Mouse (Mus musculus) liver, postnatal 0 days (tissue): ENCODE measurements around the gene U90926. TPM values are rescaled to one million over a fixed set of nuclear protein-coding genes. Genes with fewer than 3 reads are reported as not detected.

Source experiments
- ATAC-seq: fragments of 200-750 bp; cut with Nextera tagmentation; 2 replicates; pipeline ENCODE4 v1.8.0; 2017; ENCODE audit warnings: mild to moderate bottlenecking, moderate library complexity
- DNase-seq: peaks from one replicate; pipeline ENCODE4 v3.0.0-alpha.2; 2016
- H3K27ac ChIP-seq: fragments of 300-500 bp; sonication (generic); 2 replicates; pipeline ENCODE4 v1.5.1; 2014; ENCODE audit warnings: antibody characterized with exemption, moderate library complexity, mild to moderate bottlenecking, low read depth
- H3K27me3 ChIP-seq: fragments of 300-500 bp; sonication (generic); 2 replicates; pipeline ENCODE4 v1.6.1; 2014; ENCODE audit warnings: low read length, control low read depth, mixed read lengths; ENCODE audit not compliant: insufficient read depth
- H3K36me3 ChIP-seq: fragments of 300-500 bp; sonication (generic); replicated peaks from 2 replicates; pipeline ENCODE4 v1.6.1; 2014; ENCODE audit warnings: mild to moderate bottlenecking, control low read depth, low read length, moderate library complexity, mixed read lengths; ENCODE audit not compliant: insufficient read depth
- H3K4me1 ChIP-seq: fragments of 300-500 bp; sonication (generic); 2 replicates; pipeline ENCODE4 v1.6.1; 2014; ENCODE audit warnings: antibody characterized with exemption, mild to moderate bottlenecking, control low read depth; ENCODE audit not compliant: insufficient read depth
- H3K4me2 ChIP-seq: fragments of 300-500 bp; sonication (generic); 2 replicates; pipeline ENCODE4 v1.6.1; 2014; ENCODE audit warnings: low read depth, mild to moderate bottlenecking, low read length, moderate library complexity, mixed read lengths
- H3K4me3 ChIP-seq: fragments of 300-500 bp; sonication (generic); 2 replicates; pipeline ENCODE4 v1.5.1; 2014; ENCODE audit warnings: low read depth, low read length
- H3K9ac ChIP-seq: fragments of 300-500 bp; sonication (generic); replicated peaks from 2 replicates; pipeline ENCODE4 v1.6.1; 2014; ENCODE audit warnings: mild to moderate bottlenecking, moderate library complexity
- H3K9me3 ChIP-seq: fragments of 300-500 bp; sonication (generic); 2 replicates; pipeline ENCODE4 v1.6.1; 2016; ENCODE audit warnings: mild to moderate bottlenecking, control low read depth, low read length, mixed read lengths
- CTCF ChIP-seq: sonication (generic); IDR thresholded peaks from 2 replicates; pipeline ENCODE4 v1.5.1; 2016; ENCODE audit warnings: antibody characterized with exemption, low read depth
- EP300 ChIP-seq: IDR thresholded peaks from 2 replicates; pipeline ENCODE4 v1.6.1; 2016; ENCODE audit warnings: antibody characterized with exemption, low read depth, mild to moderate bottlenecking
- WGBS: fragments of 180-500 bp; shearing (Covaris S2); extraction: QIAGEN DNeasy Blood & Tissue Kit; methylation state at CpG from one replicate; pipeline ENCODE4 v1.1.7; 2014; ENCODE audit not compliant: insufficient replicate concordance; 5-methylcytosine and 5-hydroxymethylcytosine counted together
- polyA plus RNA-seq: library from polyadenylated mRNA; unstranded; fragments of >200 nt; fragmentation: Nextera tagmentation; extraction: Ambion mirVana; gene quantifications from 2 replicates; pipeline ENCODE4 v1.2.1, GENCODE M21; 2015

U90926 gene
- polyA plus RNA-seq, 1 experiment from 2014 or later = not detected

DNA sequence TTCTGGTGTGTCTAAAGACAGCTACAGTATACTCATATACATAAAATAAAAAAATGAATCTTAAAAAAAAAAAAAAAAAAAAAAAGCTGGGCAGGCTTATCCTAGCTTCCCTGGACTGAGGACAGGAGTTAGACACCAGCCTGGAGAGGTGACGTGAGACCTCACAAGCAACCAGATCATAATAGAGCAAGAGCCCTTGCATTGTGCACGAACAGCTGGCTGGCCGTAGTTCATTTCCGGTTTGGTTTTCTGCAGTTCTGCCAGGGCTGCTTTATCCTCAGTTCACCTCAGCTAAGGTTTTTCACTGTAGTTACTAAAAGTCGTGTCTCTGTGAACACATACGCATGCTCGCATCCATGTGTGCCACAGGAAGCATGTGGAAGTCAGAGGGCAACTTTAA is 12.6 kb upstream of the U90926 start:
- H3K4me3 ChIP-seq = no peak overlapping the region
- no peaks in the 10 kb centered on the region for H3K4me1 ChIP-seq
- no peak for DNase-seq
- no peak overlapping the region for H3K9ac ChIP-seq
- H3K27ac ChIP-seq = no peak overlapping the region
- WGBS = 74% methylated on average over 7 of the region's 7 CpGs
- no peaks in the 10 kb centered on the region for H3K9me3 ChIP-seq
- no peak for ATAC-seq
- TF ChIP-seq CTCF = no peak
- no peak for TF ChIP-seq EP300
- H3K36me3 ChIP-seq = no peaks in the 10 kb centered on the region
- H3K4me2 ChIP-seq = no peak overlapping the region
- no peaks in the 10 kb centered on the region for H3K27me3 ChIP-seq

DNA sequence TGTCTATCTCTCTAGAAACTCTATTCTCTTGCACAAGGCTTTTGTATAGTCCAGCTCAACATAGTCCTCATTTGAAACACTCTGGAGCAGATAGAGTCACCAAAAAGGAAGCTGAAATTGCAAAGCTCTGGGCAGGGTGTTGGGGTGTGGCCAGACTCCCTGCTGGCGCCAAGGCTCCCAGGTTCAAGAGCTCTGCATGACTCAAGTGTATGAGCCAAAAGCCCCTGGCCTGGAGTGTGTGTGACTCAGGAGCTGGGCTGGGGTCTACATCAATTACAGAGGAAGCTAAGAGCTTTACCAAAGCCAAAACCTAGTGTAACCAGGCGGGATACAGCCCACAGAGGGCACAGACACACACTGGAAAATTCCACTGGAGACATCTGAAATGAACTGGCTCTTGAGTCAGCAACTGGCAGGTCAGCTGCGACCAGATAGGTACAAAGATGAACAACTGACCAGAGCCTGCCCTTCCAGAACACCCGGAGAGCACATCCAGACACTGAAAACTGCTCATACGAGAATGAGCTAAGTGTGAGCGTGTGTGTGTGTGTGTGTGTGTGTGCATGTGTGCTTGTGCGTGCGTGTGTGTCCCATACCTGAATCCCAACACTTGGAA is 5.2 kb upstream of the U90926 start:
- Histone ChIP-seq H3K36me3 (no peaks in the 10 kb centered on the region), H3K27me3 (no peaks in the 10 kb centered on the region), H3K9ac (no peak overlapping the region), H3K4me3 (no peak overlapping the region), H3K27ac (no peak overlapping the region), H3K4me1 (no peaks in the 10 kb centered on the region), H3K9me3 (no peaks in the 10 kb centered on the region), H3K4me2 (no peak overlapping the region)
- no peak for TF ChIP-seq CTCF
- no peak for TF ChIP-seq EP300
- no peak for ATAC-seq
- no peak for DNase-seq
- WGBS = 79% methylated on average over 8 of the region's 8 CpGs

DNA sequence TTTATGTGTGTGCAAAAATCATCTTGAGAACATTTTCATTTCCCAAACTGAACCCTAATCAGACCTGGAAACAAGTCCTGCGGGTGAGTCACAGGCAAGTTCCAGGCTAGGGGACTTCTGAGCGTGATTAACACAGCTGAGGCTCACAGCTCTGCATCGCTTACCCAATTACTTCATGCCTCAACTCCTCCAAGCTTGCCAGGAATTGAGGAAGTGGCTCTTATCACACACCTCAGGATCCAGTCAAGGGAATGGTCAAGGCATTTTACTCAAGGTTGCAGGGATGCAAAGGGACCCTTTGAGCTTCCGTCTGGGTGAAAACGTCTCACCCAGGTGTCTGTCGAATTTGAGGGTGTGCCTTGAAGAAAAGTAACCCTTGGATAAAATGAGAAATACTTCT is 4.6 kb upstream of the U90926 start:
- Histone ChIP-seq H3K27me3 (no peaks in the 10 kb centered on the region), H3K4me1 (no peaks in the 10 kb centered on the region), H3K4me2 (no peak overlapping the region), H3K27ac (no peak overlapping the region), H3K9me3 (no peaks in the 10 kb centered on the region), H3K4me3 (no peak overlapping the region), H3K9ac (no peak overlapping the region), H3K36me3 (no peaks in the 10 kb centered on the region)
- TF ChIP-seq EP300 = no peak
- TF ChIP-seq CTCF = no peak
- 46% methylated on average over 6 of the region's 6 CpGs for WGBS
- DNase-seq = no peak
- no peak for ATAC-seq

DNA sequence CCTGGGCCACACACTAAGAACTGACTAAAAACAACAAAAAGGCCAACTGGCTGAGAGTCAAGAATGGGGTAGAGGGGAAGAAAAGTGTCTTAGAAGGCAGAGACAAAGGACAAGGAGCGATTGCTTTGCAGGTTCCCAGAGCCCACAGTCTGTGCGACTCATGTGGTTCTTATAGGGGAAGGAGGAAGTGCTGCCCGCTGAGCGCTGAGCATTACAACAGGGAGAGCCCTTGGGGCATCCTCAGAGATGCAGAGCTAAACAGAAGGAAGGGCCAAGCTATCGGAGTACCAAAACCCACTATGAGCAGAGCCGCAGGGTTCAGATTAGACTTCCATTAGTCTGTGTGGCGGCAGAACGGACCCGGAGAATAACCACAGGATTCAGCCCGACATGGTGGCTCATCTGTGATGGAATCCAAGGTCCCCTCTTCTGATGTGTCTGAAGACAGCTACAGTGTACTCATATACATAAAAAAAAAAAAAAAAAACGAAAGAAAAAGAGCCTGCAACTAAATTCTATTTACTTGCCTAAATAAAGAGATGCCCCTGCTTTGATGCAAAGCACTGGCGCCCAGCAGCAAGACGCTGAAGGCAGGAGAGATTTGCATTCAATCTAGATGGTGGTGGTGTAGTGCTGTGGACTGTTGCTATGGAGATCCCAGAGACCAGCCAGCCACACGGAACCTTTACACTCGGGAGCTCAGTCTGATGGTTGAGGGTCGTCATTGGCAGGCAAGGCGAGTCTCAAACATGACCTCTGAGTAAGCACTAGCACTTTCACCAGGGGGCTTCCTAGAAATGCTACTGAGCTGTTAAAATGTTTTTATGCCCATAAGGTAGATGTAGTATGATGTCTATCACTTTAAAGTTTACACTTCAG is 3.9 kb upstream of the U90926 start:
- no peaks in the 10 kb centered on the region for H3K27me3 ChIP-seq
- DNase-seq = no peak
- H3K27ac ChIP-seq = no peak overlapping the region
- no peak overlapping the region for H3K4me3 ChIP-seq
- TF ChIP-seq CTCF = no peak
- TF ChIP-seq EP300 = no peak
- no peak overlapping the region for H3K4me2 ChIP-seq
- no peaks in the 10 kb centered on the region for H3K9me3 ChIP-seq
- WGBS = 56% methylated on average over 17 of the region's 17 CpGs
- H3K36me3 ChIP-seq = no peaks in the 10 kb centered on the region
- H3K9ac ChIP-seq = no peak overlapping the region
- no peaks in the 10 kb centered on the region for H3K4me1 ChIP-seq
- ATAC-seq = no peak

DNA sequence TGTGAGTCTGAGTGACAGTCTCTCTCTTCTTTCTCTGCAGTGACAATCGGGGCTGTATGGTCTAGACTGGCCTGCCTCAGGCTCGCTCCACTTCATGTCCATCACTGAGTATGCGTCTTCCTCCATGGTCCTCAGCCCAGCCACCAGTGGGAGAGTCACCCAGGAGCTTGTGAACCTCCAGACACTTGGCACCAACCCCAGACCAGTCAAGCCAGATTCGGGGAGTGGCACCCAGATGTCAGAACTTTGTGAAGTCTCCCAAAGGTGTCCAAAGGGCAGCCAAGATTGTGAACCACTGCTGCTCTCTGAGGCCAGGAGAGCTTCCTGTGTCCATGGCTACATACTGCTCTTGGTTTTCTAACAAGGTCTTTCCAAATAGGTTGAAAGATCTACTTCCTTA is 3.0 kb downstream of the U90926 start:
- TF ChIP-seq CTCF (no peak), EP300 (no peak)
- Histone ChIP-seq H3K9ac (no peak overlapping the region), H3K36me3 (no peaks in the 10 kb centered on the region), H3K9me3 (no peaks in the 10 kb centered on the region), H3K4me3 (no peak overlapping the region), H3K27ac (no peak overlapping the region), H3K27me3 (no peaks in the 10 kb centered on the region), H3K4me2 (no peak overlapping the region), H3K4me1 (no peaks in the 10 kb centered on the region)
- no peak for ATAC-seq
- no peak for DNase-seq
- WGBS = 78% methylated on average over 4 of the region's 4 CpGs

DNA sequence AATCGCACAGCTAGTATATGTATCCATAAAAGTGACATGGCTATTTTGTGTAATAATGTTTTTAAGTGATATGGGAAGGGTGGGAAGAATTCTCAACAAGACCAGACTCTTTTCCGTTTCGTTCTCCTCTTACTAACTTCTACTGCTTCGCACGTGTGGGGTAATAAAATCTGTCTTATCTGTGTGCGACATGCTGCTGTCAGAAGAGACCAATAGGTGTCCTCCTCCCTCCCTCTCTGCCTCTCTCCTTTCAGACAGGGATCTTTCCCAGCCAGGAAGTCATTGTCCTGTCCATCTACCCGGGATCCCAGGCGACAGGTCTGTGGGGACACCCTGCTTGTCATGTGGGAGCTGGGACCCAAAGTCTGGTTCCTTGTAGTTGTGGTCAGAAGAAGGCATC is 5.0 kb downstream of the U90926 start:
- DNase-seq (no peak), ATAC-seq (no peak)
- 51% methylated on average over 8 of the region's 8 CpGs for WGBS

More for the DNA sequence above, 5.0 kb downstream of the U90926 start:
- TF ChIP-seq CTCF = no peak
- no peak for TF ChIP-seq EP300
- H3K4me3 ChIP-seq = no peak overlapping the region
- no peak overlapping the region for H3K4me2 ChIP-seq
- peaks cover 7% of the 10 kb centered on the region; the same call in 1 of the 2 replicates for H3K4me1 ChIP-seq
- H3K27ac ChIP-seq = no peak overlapping the region
- H3K9ac ChIP-seq = no peak overlapping the region
- no peaks in the 10 kb centered on the region for H3K9me3 ChIP-seq
- no peaks in the 10 kb centered on the region for H3K27me3 ChIP-seq
- H3K36me3 ChIP-seq = no peaks in the 10 kb centered on the region
